Mouse (Mus musculus): ENCODE data around the gene Exosc5. TPM values are rescaled to one million over a fixed set of nuclear protein-coding genes. Genes with fewer than 3 reads are reported as not detected.

Gene Exosc5
- polyA plus RNA-seq, 1 experiment, result 42.3 TPM

DNA sequence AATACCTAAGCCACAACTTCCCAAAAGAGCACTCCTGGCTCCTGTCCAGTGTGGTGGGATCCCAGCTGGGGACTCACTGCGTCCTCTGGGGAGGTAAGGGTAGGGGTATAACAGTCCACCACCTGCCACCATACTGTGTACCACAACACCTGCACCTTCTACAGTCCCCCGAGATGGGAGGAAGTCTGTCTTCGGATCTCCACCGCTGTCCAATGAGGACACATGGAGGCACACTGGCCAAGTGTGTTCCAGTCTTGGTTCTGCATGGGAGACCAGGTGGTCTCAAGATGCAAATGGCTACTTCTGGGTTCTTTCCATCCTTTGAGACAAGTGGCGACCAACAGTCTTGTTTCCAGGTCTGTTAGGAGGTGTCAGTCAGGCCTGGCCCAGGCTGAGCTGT lies 52.2 kb downstream of the Exosc5 start:
- Histone ChIP-seq H3K27ac (ENCODE audit: insufficient read depth, low read length) (no peak overlapping the region), H3K27me3 (ENCODE audit: control insufficient read depth, insufficient read depth, low read length) (no peaks in the 10 kb centered on the region), H3K4me1 (ENCODE audit: control insufficient read depth, insufficient read depth, low read length) (peaks cover 17% of the 10 kb centered on the region), H3K4me3 (replicated peaks; ENCODE audit: insufficient read depth, low read depth, low read length) (no peak overlapping the region)
- 48% methylated on average over 5 of the region's 5 CpGs for WGBS
- TF ChIP-seq POLR2A (IDR thresholded peaks at IDR 0.05; ENCODE audit: borderline replicate concordance, insufficient read depth, low read length), result no peak
- no peak for TF ChIP-seq CTCF (IDR thresholded peaks at IDR 0.05; ENCODE audit: borderline replicate concordance, insufficient read depth, low read depth, low read length)
- DNase-seq, result no peak

DNA sequence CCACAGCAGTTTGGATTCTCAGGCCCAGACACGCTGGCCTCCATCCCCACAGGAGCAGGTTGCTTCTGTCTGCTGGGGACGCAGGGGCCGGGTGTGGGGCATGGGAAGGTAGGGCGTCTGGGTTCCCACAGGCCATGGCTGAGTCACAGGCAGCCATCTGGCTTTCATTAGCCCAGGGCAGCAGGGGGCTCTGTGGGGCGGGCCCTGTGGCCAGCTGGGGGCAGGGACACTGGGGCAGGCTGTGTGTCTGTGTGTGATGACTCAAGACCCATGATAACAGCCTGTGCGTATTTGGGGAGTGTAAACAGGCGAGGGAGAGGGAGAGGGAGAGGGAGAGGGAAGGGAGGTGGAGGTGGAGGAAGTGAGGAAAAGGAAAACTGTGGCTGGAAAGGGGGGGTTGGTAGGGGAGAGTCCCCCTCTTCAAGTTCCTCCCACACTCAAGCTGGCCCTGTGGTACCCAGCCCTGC lies 52.8 kb downstream of the Exosc5 start:
- TF ChIP-seq POLR2A (IDR thresholded peaks at IDR 0.05; ENCODE audit: borderline replicate concordance, insufficient read depth, low read length) (no peak), CTCF (IDR thresholded peaks at IDR 0.05; ENCODE audit: borderline replicate concordance, insufficient read depth, low read depth, low read length) (no peak)
- peaks cover 17% of the 10 kb centered on the region for H3K4me1 ChIP-seq (ENCODE audit: control insufficient read depth, insufficient read depth, low read length)
- H3K27me3 ChIP-seq (ENCODE audit: control insufficient read depth, insufficient read depth, low read length), result no peaks in the 10 kb centered on the region
- DNase-seq, result peak; percentile 78 to 88
- H3K4me3 ChIP-seq (replicated peaks; ENCODE audit: insufficient read depth, low read depth, low read length), result no peak overlapping the region
- H3K27ac ChIP-seq (ENCODE audit: insufficient read depth, low read length), result no peak overlapping the region
- WGBS, result 5% methylated on average over 7 of the region's 7 CpGs

DNA sequence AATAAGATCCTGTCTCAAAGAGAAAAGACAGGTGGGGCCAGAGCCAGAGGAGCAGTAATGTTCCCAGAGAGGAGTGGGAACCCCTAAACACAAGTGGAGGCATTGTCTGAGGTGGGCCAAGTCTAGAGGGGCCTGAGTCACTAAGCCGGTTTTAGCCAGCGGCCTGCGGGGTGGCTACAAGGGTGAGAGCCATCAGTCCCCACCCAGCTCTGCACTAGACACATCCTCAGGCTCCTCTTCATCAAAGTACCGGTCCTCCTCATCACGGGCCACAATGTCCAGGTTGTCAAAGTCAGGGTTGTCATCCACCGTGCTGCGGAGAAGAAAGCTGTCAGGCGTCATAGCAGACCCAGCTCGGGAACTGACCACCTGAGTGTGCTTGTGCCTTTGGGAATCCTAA lies 53.8 kb downstream of the Exosc5 start:
- TF ChIP-seq POLR2A (IDR thresholded peaks at IDR 0.05; ENCODE audit: borderline replicate concordance, insufficient read depth, low read length) (no peak), CTCF (IDR thresholded peaks at IDR 0.05; ENCODE audit: borderline replicate concordance, insufficient read depth, low read depth, low read length) (no peak)

DNA sequence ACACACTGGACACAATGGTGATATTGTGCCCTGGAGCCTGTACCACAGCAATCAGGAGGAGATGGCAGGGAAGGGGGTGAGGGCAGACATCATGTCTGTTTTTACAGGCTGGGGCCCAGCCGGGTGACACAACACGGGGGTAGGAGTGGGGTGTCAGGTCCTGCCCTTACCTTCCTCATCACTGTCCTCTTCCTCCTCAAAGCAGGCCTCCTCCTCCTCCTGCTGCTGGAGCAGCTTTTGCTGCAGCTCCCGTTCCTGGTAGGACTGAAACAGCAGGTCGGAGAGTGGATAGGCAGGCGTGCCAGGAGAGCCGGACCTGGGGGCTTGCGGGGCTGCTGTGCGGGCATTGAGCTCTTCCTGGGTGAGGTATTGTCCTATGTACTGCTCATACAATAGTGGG lies 55.6 kb downstream of the Exosc5 start:
- Histone ChIP-seq H3K4me1 (ENCODE audit: control insufficient read depth, insufficient read depth, low read length) (peaks cover 17% of the 10 kb centered on the region), H3K4me3 (replicated peaks; ENCODE audit: insufficient read depth, low read depth, low read length) (no peak overlapping the region), H3K27me3 (ENCODE audit: control insufficient read depth, insufficient read depth, low read length) (no peaks in the 10 kb centered on the region), H3K27ac (ENCODE audit: insufficient read depth, low read length) (no peak overlapping the region)
- TF ChIP-seq POLR2A (IDR thresholded peaks at IDR 0.05; ENCODE audit: borderline replicate concordance, insufficient read depth, low read length) (no peak), CTCF (IDR thresholded peaks at IDR 0.05; ENCODE audit: borderline replicate concordance, insufficient read depth, low read depth, low read length) (no peak)
- no peak for DNase-seq
- WGBS, result 89% methylated on average over 8 of the region's 8 CpGs

More for the DNA sequence above, 53.8 kb downstream of the Exosc5 start:
- no peak for DNase-seq
- Histone ChIP-seq H3K27me3 (ENCODE audit: control insufficient read depth, insufficient read depth, low read length) (no peaks in the 10 kb centered on the region), H3K27ac (ENCODE audit: insufficient read depth, low read length) (no peak overlapping the region), H3K4me3 (replicated peaks; ENCODE audit: insufficient read depth, low read depth, low read length) (no peak overlapping the region), H3K4me1 (ENCODE audit: control insufficient read depth, insufficient read depth, low read length) (peaks cover 17% of the 10 kb centered on the region)
- WGBS, result 91% methylated on average over 9 of the region's 9 CpGs

DNA sequence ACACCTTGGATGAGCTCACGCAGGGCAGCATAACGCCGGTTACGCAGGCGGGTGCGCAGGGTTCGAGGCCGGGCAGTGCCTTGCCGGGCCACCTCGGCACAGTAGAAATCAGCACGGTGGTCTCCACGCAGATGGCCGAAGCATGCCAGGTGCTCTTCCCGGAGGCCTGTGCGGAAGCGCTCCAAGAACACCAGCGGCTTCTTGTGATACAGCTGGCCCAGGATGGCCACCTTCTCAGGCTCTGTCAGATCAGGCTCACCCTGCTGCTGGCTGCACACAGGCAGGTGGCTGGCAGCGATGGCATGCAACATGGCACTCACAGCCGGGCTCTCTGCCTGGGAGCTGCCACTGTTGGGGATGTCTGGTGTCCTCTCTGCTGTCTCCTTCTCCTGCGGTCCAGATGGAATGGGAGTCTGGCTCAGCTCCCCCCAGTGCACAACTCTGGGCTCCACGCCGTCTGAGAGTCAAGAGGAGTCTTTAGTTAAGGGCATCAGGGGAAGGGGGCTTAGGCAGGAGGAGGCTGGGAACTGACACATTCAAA lies 56.8 kb downstream of the Exosc5 start:
- WGBS, result 77% methylated on average over 22 of the region's 22 CpGs
- H3K27ac ChIP-seq (ENCODE audit: insufficient read depth, low read length), result no peak overlapping the region
- peaks cover 17% of the 10 kb centered on the region for H3K4me1 ChIP-seq (ENCODE audit: control insufficient read depth, insufficient read depth, low read length)
- no peak overlapping the region for H3K4me3 ChIP-seq (replicated peaks; ENCODE audit: insufficient read depth, low read depth, low read length)
- DNase-seq, result no peak
- TF ChIP-seq POLR2A (IDR thresholded peaks at IDR 0.05; ENCODE audit: borderline replicate concordance, insufficient read depth, low read length) (no peak), CTCF (IDR thresholded peaks at IDR 0.05; ENCODE audit: borderline replicate concordance, insufficient read depth, low read depth, low read length) (no peak)
- H3K27me3 ChIP-seq (ENCODE audit: control insufficient read depth, insufficient read depth, low read length), result no peaks in the 10 kb centered on the region

DNA sequence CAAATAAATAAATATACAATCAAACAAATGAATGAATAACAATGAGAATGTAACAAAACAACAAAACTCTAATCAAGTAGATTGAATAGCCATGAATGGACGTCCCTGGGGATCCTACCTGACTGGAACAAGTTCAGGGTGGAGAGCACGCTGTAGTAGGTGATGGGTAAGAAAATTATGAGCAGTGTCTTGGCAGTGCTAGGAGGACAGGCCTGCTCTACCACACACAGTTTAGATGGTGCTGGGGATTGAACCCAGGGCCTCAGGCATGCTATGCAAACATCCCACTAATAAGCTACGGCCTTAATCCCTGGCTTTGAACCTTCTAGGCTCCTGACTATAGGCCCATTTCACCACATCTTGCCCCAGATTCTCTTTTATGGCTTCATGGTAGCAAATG lies 58.5 kb downstream of the Exosc5 start:
- WGBS, result 90% methylated on average over 3 of the region's 3 CpGs
- Histone ChIP-seq H3K4me1 (ENCODE audit: control insufficient read depth, insufficient read depth, low read length) (peaks cover 2% of the 10 kb centered on the region), H3K27me3 (ENCODE audit: control insufficient read depth, insufficient read depth, low read length) (no peaks in the 10 kb centered on the region), H3K27ac (ENCODE audit: insufficient read depth, low read length) (no peak overlapping the region), H3K4me3 (replicated peaks; ENCODE audit: insufficient read depth, low read depth, low read length) (no peak overlapping the region)
- no peak for TF ChIP-seq CTCF (IDR thresholded peaks at IDR 0.05; ENCODE audit: borderline replicate concordance, insufficient read depth, low read depth, low read length)
- no peak for TF ChIP-seq POLR2A (IDR thresholded peaks at IDR 0.05; ENCODE audit: borderline replicate concordance, insufficient read depth, low read length)
- no peak for DNase-seq

DNA sequence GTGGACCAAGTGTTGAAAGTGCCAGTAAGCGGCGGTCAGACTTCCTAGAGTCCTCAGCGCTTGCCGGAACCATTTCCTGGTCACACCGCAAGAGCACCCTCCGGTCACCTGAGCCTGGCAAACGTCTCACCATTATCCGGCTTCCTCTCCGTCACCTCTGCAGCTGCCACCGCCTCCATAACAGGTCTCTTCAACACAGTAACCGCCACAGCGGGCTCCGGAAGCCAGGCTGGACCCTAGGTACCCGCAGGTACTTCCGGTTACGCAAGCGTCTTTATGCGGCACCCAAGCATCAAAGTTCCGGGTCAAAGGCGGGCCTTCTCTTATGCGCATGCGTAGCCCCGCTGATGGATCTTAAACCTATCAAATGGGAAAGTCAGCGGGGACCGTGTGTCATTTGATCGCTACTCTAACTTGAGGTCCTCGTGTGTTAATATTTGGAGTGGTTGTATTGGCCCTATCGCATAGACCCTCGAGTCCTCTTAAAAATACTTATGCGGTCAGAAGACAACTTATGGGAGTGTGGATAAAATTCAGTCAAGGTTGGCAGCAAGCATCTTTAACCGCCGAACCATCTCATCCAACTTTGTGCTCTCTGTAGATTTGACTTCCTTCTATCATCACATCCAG lies 59.9 kb downstream of the Exosc5 start, which contains the start of gene Ccdc97:
Gene Ccdc97 (minus strand): TSS at position 301 of the 630 bp plus-strand sequence.
- WGBS, result 2% methylated on average over 32 of the region's 32 CpGs
- Histone ChIP-seq H3K27ac (ENCODE audit: insufficient read depth, low read length) (peak within 1 kb of the TSS; percentile 58), H3K4me1 (ENCODE audit: control insufficient read depth, insufficient read depth, low read length) (no peaks in the 10 kb centered on the region), H3K27me3 (ENCODE audit: control insufficient read depth, insufficient read depth, low read length) (no peaks in the 10 kb centered on the region), H3K4me3 (replicated peaks; ENCODE audit: insufficient read depth, low read depth, low read length) (peak within 1 kb of the TSS; percentile 54)
- peak; percentile 95 for DNase-seq
- TF ChIP-seq POLR2A (IDR thresholded peaks at IDR 0.05; ENCODE audit: borderline replicate concordance, insufficient read depth, low read length) (peak; percentile 69; the same call in 1 of the 2 replicates), CTCF (IDR thresholded peaks at IDR 0.05; ENCODE audit: borderline replicate concordance, insufficient read depth, low read depth, low read length) (no peak)

All from cerebellum, adult 2 months (tissue).